Mouse (Mus musculus) embryonic stem cell, embryonic (primary cell): ENCODE data around the gene Fam184b.

Source experiments
- CTCF ChIA-PET, 4 experiments: fragments of 300-600 bp in 2 of 4; fragments of 350-600 bp in 2 of 4; sonication (Branson Sonifier 250); formaldehyde crosslinking; loops; one replicate each; lab custom pipeline; 2022; ENCODE audit warnings: inconsistent platforms in 2 of 4; lab: Charles Lee
- POLR2A ChIA-PET, 4 experiments: fragments of 300-600 bp in 2 of 4; fragments of 350-600 bp in 2 of 4; sonication (Branson Sonifier 250); formaldehyde crosslinking; loops; one replicate each; lab custom pipeline; 2022; ENCODE audit warnings: antibody characterized with exemption in 4 of 4, inconsistent platforms in 1 of 4; lab: Charles Lee

Fam184b gene

DNA sequence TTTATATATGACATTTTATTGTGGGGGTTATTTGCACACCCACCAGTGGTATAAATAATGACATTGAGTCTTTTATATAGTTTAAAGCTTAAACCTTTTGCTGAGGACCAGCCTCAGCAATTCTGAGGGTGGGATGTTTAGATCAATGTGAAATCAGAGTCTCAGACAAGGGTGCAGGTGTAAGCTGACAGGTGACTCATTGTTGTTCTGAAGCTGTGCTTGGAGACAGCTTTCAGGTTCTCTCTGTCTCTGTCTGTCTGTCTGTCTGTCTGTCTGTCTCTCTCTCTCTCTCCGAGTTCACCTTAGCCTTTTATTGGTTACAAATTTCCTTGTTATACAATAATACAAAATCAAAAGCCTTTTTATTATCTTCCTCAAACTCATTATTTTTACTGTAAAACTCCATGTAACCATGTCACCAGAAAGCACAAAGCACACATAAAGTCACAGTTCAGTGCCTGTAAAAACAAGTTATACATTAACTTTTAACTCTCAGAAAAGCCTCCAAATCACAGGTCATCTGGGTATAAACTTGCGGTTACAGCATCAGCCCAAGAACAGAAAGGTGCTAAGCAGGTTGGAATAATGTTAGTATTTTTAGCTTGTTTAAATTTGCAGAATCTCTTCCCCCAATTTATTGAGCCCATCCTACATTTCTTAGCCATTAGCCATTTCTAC lies 11.8 kb upstream of the Fam184b start:
- ChIA-PET CTCF (interaction anchor here in 1 of 4 experiments (0.6 kb wide), 1 partner anchor 12 kb away, joined by 3 read pairs; no protein-coding TSS in a partner anchor), POLR2A (interaction anchor here in 1 of 4 experiments (2.9 kb wide), 1 partner anchor 19 kb away, joined by 10 read pairs; the partner anchor contains the start of gene Ncapg)

DNA sequence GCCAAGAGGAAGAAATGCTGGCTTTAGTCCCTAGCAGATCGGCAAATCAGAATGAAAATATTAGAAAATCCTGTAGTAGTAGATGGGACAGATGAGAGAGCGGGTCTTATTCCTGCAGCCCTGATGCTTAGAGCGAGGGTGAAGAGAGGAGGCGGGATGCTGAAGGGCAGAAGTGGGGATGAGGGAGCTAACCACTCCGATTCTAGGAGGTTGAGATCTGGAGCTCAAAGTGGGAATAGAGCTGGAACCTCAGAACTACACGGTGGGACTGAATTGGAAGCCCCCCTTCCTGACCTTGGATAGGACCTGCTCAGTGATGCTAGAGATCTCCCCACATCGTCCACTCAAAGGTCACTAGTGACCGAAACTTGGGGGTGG lies 290 bp upstream of the Fam184b start:
- CTCF ChIA-PET: interaction anchor here (0.6 to 1.3 kb wide), 4 partner anchors 17 to 540 kb away, joined by 3 to 7 read pairs (median 4); no protein-coding TSS in a partner anchor
- POLR2A ChIA-PET: interaction anchor here (0.6 to 2.3 kb wide), 23 partner anchors 11 to 1776 kb away, joined by 3 to 23 read pairs (median 4); partner anchors contain the start of genes Ncapg (in 4 of the 4) and Qdpr (in 1 of the 4)

DNA sequence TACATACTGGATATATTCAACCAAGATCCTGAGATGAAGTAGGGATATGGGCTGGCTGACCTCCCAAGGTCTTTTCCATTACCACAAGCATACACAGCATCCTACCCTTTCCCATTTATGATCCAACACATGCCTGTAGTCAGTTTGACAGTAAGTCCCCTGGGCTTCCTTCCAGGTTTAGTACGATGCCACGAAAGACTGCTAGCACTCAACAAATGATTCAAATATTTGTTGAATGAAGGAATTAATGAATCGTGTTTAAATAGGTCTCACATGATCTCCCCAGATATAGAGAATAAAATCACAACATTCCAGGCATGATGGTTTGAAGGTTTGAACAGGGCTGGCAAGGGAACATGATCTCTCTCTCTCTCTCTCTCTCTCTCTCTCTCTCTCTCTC lies 1.0 kb downstream of the Fam184b start:
- CTCF ChIA-PET: interaction anchor here in 1 of 4 experiments (1.3 kb wide), 1 partner anchor 99 kb away, joined by 7 read pairs; no protein-coding TSS in a partner anchor
- POLR2A ChIA-PET: interaction anchor here (0.8 to 2.3 kb wide), 9 partner anchors 23 to 188 kb away, joined by 3 to 23 read pairs (median 4); partner anchors contain the start of genes Ncapg (in 4 of the 4) and Qdpr (in 1 of the 4)

DNA sequence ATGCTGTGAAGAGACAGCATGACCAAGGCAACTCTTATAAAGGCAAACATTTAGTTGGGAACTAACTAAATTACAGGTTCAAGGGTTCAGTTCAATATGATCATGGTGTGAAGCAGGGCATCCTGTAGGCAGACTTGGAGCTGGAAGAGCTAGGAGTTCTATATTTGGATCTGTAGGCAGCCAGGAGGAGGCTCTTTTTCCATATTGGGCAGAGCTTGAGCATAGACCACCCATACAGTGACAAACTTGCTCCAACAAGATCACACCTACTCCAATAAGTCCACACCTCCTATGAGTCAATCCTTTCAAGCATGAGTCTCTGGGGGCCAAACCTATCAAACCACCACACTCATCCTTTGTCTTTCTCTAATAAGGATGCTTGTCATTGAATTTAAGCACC lies 9.9 kb downstream of the Fam184b start:
- ChIA-PET POLR2A (no interaction called here), CTCF (no interaction called here)

DNA sequence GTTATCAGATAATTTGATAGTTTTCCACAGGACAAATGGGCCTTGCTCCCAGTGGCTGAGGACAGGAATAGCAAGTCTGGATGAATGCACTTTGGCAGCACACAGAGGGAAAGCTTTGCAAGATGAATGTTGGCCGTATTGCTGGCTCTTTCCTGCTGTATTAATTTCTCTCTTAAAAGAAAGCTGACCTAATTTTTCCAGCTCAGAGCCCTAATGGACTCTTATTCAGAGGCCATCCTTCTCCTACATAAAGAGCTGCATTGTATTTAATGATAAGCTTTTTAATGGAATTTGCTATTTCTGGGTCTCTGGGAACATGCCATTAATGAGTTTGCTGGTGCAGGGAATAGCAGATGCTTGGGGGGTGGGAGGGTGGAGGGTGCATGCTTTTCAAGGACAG lies 11.6 kb downstream of the Fam184b start:
- ChIA-PET POLR2A (interaction anchor here in 2 of 4 experiments (0.7 to 1.7 kb wide), 4 partner anchors 12 to 287 kb away, joined by 4 to 7 read pairs (median 5); partner anchors contain the start of genes Fam184b (in 1 of the 2) and Ncapg (in 1 of the 2)), CTCF (interaction anchor here in 1 of 4 experiments (0.7 kb wide), 1 partner anchor 283 kb away, joined by 15 read pairs; no protein-coding TSS in a partner anchor)

DNA sequence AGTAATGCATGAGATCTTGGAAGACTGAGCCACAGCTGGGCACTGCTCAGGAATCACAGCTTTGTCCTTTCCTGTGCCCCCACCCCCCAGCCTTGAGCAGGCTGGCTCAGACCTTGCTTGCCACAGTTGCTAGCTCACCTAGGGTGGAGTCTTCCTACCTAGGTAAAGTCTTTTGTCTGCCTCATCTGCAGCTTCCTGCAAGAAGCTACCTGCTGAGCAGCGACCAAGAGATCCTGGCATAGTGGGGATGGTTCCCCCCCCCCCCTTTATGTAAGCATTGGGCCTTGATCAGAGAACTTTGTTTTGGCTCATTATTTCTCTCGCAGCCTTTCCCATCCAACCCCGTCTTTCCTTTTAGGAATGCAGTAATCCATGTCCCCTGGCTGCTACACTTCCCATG lies 17.9 kb downstream of the Fam184b start:
- CTCF ChIA-PET: no interaction called here

DNA sequence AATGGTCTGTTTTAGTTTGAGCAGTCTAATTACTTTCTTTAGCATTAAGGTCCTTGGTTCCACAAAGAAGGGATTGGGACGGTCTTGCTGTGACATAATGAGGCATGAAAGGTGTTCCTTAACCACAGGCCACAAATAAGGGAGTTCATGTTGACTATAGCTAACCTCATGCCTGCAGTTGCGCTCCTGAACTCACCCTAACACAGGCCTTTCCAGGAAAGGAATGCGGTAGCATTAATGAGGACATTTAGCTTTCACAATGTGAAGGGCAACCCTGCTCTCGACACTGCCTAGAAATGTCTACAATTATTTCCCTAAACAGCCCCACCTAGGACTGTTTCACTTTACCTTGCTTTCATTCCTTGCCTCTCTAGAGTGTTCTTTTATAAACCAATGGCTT lies 40.4 kb downstream of the Fam184b start:
- CTCF ChIA-PET: no interaction called here

More for the DNA sequence above, 17.9 kb downstream of the Fam184b start:
- POLR2A ChIA-PET: no interaction called here

DNA sequence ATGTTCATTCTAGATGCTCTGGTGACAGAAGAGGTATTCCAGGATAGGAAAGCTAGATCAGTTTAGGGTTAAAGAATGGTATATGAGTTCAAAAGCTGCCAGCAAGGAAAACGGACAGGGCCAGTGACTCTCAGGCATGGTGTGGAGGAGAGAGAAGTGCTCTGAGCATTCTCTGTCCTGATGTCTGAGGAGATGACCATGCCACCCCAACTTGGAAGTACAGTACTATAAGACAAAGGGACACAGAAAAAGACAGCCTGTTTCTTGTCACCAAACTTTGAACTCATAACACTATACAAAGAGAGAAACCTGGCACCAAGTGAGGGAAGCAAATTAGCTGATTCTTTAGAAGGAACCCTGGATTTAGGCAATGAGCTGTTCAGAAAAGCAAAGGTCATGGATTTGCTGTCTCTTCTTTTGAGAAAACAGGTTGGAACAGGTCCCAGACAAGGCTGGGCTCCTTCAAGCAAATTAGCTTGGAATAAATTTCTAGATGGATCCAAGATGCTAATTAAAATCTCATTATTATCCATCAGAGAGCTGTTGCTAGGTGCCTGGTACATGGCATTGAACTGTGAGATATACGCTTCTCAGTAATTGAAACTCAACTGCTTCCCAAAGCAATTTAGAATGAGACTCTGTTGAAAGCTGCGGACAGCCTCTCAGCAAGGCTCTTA lies 43.9 kb downstream of the Fam184b start:
- ChIA-PET CTCF (no interaction called here), POLR2A (interaction anchor here in 1 of 4 experiments (0.7 kb wide), 1 partner anchor 230 kb away, joined by 3 read pairs; no protein-coding TSS in a partner anchor)

More for the DNA sequence above, 40.4 kb downstream of the Fam184b start:
- POLR2A ChIA-PET: no interaction called here

DNA sequence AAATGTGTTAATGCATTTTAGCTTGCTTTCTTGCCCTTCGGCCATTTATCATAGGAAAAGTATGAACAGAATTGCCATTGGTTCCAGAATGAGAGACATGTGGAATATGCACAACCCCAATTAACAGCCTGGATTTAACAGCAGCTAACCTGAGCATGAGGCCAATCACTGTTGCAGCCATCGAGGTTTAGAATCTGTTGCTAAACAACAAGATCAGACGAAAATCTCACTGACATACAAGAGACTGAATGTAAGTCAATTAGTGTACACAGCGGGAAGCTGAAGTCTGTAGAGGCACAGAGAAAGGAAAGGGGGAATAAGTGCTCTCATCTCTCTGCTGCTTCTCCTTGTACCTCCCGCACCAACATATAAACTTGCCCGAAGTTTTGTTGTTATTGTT lies 46.1 kb downstream of the Fam184b start:
- POLR2A ChIA-PET: no interaction called here
- CTCF ChIA-PET: interaction anchor here in 1 of 4 experiments (0.5 kb wide), 1 partner anchor 290 kb away, joined by 10 read pairs; no protein-coding TSS in a partner anchor

DNA sequence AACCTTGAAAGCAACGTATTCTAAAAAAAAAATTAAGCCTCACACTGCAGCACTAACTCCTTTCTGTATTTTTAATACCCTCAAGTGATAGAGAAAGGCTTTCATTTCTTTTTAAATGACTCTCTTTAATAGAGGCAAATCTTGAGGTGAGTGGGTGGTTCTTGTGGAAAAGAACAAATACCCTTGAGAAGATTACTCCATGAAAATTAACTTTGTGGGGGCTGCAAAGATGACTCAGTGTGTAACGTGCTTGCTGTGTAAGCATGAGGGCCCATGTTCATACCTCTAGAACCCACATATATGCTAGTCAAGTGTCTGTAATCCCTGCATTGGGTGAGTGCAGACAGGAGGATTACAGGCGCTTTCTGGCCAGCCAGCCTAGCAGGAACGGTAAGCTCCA lies 49.3 kb downstream of the Fam184b start:
- ChIA-PET CTCF (no interaction called here), POLR2A (no interaction called here)

DNA sequence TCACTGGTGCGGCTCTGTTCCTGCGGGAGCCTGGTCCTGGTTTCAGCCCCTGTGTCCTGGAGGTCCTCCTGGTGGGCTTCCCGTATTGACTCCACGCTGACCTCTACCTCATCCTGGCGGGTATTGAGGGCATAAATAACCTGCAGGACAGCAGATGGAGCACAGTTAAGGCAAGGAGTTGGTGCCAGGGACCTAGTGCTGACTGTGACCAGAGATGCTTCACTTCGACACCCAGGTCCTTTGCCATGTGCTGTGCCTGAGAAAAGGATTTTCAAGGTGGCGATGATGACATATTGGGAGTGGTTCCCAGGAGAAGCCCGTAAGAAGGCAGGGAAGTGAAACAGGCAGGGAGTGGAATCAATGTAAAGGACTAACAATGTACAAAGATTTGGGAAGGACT lies 54.8 kb downstream of the Fam184b start:
- ChIA-PET POLR2A (interaction anchor here in 2 of 4 experiments (1.3 to 1.5 kb wide), 2 partner anchors 85 to 86 kb away, joined by 3 to 9 read pairs; partner anchors contain the start of gene Ncapg (in 1 of the 2)), CTCF (no interaction called here)

DNA sequence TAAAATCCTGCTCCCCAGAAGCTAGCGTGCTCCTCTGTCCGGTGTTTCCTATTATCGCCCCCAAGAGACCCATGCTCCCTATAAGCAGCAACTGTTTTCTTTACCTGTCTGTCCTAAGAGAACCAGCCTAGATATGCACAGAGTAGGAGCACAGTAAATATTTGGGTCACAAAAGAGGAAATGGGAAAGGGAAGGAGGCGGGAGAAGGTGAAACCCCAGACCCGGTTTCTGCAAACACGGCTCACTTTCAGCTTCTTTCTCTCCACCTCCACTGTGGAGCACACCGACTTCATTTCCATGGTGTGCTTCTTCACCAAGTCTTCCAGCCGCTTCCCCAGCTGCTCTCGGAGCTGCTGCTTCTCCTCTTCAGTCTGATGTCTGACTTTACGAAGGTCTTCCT lies 59.1 kb downstream of the Fam184b start:
- CTCF ChIA-PET: no interaction called here
- POLR2A ChIA-PET: interaction anchor here in 1 of 4 experiments (1.5 kb wide), 1 partner anchor 89 kb away, joined by 3 read pairs; the partner anchor contains the start of gene Ncapg

DNA sequence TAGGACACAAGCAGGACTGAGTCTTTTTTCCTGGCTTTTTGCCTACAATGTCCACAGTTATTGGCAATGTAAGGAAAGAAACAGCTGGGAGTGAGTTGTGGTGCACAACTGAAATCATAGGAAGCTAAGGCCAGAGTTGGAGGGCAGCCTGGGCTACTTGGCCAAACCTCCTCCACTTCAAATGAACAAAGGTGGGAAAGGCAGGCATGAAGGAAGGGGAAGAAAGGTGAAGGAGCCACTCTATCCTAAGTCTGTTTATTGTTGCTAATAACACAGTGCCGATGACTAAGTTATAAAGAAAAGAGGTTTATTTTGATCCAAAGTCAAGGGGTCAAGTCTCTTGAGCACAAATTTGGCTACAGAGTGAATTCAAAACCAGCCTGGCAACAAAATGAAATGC lies 62.0 kb downstream of the Fam184b start:
- CTCF ChIA-PET: interaction anchor here in 1 of 4 experiments (0.6 kb wide), 1 partner anchor 43 kb away, joined by 4 read pairs; no protein-coding TSS in a partner anchor
- POLR2A ChIA-PET: interaction anchor here in 1 of 4 experiments (0.7 kb wide), 1 partner anchor 92 kb away, joined by 3 read pairs; the partner anchor contains the start of gene Ncapg

DNA sequence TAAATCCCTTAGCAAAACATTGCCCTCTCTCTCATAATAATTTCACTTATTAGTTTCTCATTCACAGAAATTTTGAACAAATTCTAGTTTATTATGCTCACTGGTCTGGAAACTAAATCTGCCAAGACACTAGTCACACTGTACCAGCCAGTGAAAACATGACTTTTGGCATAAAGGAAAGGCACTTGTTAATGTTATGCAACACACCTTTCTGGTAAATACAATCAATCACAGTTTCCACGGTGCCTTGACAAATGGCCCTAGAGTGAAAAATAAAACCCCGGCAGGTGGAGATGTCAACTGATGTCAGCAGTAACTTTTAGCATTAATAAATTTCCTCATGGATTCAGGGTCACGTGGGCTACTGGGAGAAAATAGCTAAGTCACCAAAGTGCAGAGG lies 62.7 kb downstream of the Fam184b start:
- POLR2A ChIA-PET: interaction anchor here in 1 of 4 experiments (0.7 kb wide), 1 partner anchor 93 kb away, joined by 3 read pairs; the partner anchor contains the start of gene Ncapg
- CTCF ChIA-PET: no interaction called here

DNA sequence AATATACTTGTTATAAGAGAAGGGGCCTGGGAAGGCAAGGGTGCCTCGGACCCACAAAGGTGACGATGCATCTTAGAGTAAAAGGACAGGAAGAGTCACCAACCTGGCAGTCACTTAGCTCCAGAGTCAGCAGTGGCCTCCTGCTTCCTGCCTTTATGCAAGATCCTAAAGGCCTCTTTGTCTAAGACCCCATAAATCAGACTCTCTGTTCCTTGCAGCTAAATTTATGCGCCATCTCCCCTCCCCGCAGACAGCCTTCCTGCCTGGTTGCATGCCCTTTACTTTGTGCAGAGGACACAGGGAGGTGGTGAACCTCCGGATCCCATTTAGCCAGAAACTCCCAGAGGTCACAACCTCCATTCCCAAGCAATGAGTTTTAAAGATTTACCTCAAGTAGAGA lies 66.6 kb downstream of the Fam184b start:
- POLR2A ChIA-PET: interaction anchor here in 1 of 4 experiments (0.6 kb wide), 1 partner anchor 67 kb away, joined by 3 read pairs; the partner anchor contains the start of gene Fam184b

DNA sequence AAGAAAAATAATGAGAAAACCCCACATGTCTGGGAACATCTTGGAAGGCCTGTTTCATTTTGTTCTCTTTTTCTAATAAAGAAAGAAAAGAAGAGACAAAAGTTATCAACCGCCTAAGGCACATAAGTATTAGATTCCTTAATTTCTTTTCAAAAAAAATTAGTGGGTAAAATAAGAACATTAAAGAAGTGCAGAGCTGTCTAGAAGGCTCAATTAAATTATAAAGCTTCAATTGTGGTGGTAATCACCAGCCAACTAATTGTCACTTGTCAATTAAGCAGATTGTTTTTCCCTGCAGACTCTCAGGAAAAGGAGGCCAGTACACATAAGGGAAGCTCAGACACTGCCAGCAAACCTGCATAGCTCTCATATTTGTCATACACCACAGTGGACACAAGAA lies 73.6 kb downstream of the Fam184b start:
- CTCF ChIA-PET: no interaction called here

More for the DNA sequence above, 66.6 kb downstream of the Fam184b start:
- CTCF ChIA-PET: interaction anchor here in 1 of 4 experiments (1.4 kb wide), 1 partner anchor 9 kb away, joined by 3 read pairs; no protein-coding TSS in a partner anchor

DNA sequence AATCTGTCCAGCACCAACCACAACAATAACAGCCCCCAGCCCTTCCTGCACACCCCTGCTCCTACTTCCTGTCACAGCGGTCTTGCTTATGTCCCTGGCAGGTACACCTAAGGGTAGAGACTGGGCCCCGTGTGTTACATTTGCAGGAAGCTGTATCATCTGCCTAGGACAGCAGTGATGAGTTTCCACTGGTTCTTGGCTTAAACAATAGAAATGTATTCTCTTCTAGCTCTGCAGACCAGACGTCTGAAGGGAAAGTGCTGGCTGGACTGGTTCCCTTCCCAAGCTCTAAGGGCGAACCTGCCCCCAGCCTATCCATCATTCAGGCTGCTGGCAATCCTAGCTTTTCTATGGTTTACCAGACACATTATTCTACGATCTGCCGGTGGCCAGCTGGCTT lies 75.4 kb downstream of the Fam184b start:
- ChIA-PET POLR2A (interaction anchor here in 1 of 4 experiments (1.5 kb wide), 1 partner anchor 106 kb away, joined by 4 read pairs; the partner anchor contains the start of gene Ncapg), CTCF (interaction anchor here in 2 of 4 experiments (1.1 kb wide), 2 partner anchors 9 to 24 kb away, joined by 3 to 5 read pairs; no protein-coding TSS in a partner anchor)

More for the DNA sequence above, 73.6 kb downstream of the Fam184b start:
- POLR2A ChIA-PET: no interaction called here

DNA sequence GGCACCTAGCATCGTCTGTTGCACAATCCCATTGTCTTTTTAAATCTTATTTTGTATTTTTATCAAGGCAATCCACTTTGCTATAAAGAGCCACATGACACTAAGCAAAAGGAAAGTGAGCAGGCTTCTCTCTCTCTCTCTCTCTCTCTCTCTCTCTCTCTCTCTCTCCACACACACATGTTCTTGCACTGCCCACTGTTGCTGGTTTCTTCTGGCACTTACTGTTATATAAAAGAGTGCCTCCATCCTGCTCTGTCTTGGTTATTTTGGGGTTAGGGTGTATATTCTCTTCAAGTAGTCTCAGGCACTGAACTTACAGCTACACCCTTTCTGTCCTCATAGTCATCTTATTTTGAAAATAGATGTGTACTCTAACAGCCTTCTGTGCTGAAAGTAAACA lies 89.8 kb downstream of the Fam184b start:
- POLR2A ChIA-PET: no interaction called here
- CTCF ChIA-PET: no interaction called here

DNA sequence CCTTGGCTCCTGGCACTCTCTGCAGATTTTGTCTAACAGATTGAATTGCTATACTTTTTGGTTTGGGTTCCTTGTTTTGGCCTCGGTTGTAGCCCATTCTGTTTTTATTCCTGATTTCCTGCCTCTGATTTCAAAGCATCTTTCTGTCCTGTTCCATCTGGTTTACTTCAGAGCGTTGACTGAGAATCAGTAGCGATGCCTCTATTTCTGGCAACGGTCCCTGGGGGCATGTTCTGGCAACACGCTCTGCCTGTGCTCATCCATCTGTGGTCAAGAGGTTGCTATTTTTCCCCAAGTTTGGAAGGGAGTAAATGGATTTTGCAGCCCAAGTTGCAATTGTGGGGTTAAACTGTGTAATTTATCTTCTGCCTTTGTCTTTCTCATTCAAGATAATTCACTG lies 96.0 kb downstream of the Fam184b start:
- POLR2A ChIA-PET: interaction anchor here in 1 of 4 experiments (1.3 kb wide), 1 partner anchor 8 kb away, joined by 3 read pairs; no protein-coding TSS in a partner anchor

More for the DNA sequence above, 96.0 kb downstream of the Fam184b start:
- CTCF ChIA-PET: no interaction called here
